Mouse (Mus musculus) limb, embryonic 15.5 days (tissue): Measurements from ENCODE around the gene Xpo6. TPM values are rescaled to one million over a fixed set of nuclear protein-coding genes. Genes with fewer than 3 reads are reported as not detected.

Experiments used
- ATAC-seq: fragments of 200-750 bp; cut with Nextera tagmentation; 2 replicates; pipeline ENCODE4 v1.8.0; 2017; ENCODE audit warnings: low read depth, moderate TSS enrichment; ENCODE audit not compliant: insufficient number of reproducible peaks, low FRiP score, low TSS enrichment
- H3K27ac ChIP-seq: fragments of 300-500 bp; sonication (generic); 2 replicates; pipeline ENCODE4 v1.5.1; 2015; ENCODE audit warnings: moderate library complexity, mild to moderate bottlenecking, inconsistent platforms
- H3K27me3 ChIP-seq: fragments of 300-500 bp; sonication (generic); 2 replicates; pipeline ENCODE4 v1.6.1; 2015; ENCODE audit warnings: inconsistent platforms
- H3K36me3 ChIP-seq: fragments of 300-500 bp; sonication (generic); 2 replicates; pipeline ENCODE4 v1.6.1; 2015; ENCODE audit warnings: inconsistent platforms
- H3K4me1 ChIP-seq: fragments of 300-500 bp; sonication (generic); 2 replicates; pipeline ENCODE4 v1.6.1; 2015; ENCODE audit warnings: inconsistent platforms
- H3K4me2 ChIP-seq: fragments of 300-500 bp; sonication (generic); 2 replicates; pipeline ENCODE4 v1.6.1; 2015; ENCODE audit warnings: mild to moderate bottlenecking, inconsistent platforms
- H3K4me3 ChIP-seq: fragments of 300-500 bp; sonication (generic); 2 replicates; pipeline ENCODE4 v1.5.1; 2015; ENCODE audit warnings: mild to moderate bottlenecking, inconsistent platforms
- H3K9ac ChIP-seq: fragments of 300-500 bp; sonication (generic); 2 replicates; pipeline ENCODE4 v1.6.1; 2015; ENCODE audit warnings: inconsistent platforms
- H3K9me3 ChIP-seq: fragments of 300-500 bp; sonication (generic); 2 replicates; pipeline ENCODE4 v1.6.1; 2016; ENCODE audit warnings: inconsistent platforms
- WGBS: fragments of 180-500 bp; shearing (Covaris S2); methylation state at CpG from one replicate; pipeline ENCODE4 v1.1.7; 2015; 5-methylcytosine and 5-hydroxymethylcytosine counted together
- polyA plus RNA-seq: library from polyadenylated mRNA; unstranded; fragments of >200 nt; fragmentation: Nextera tagmentation; extraction: Ambion mirVana; gene quantifications from 2 replicates; pipeline ENCODE4 v1.2.1, GENCODE M21; 2015

Xpo6 gene
- polyA plus RNA-seq, 1 experiment from 2014 or later: 43.7 TPM

GRCm38 (mm10) chr7:126191471-126191870 is 8.8 kb downstream of the Xpo6 start:
- H3K27me3 ChIP-seq: no peaks in the 10 kb centered on the region
- peak overlapping the region; percentile 38; the same call in 1 of the 2 replicates for H3K27ac ChIP-seq
- H3K36me3 ChIP-seq: peaks cover 8% of the 10 kb centered on the region; the same call in 1 of the 2 replicates
- no peak for ATAC-seq
- no peaks in the 10 kb centered on the region for H3K4me1 ChIP-seq
- no peak overlapping the region for H3K4me3 ChIP-seq
- 91% methylated on average over 1 of the region's 1 CpGs for WGBS
- H3K4me2 ChIP-seq: no peak overlapping the region
- no peaks in the 10 kb centered on the region for H3K9me3 ChIP-seq
- no peak overlapping the region for H3K9ac ChIP-seq

GRCm38 (mm10) chr7:126189517-126189916 is 10.8 kb downstream of the Xpo6 start:
- no peak overlapping the region for H3K4me2 ChIP-seq
- H3K27ac ChIP-seq: no peak overlapping the region
- no peak overlapping the region for H3K4me3 ChIP-seq
- ATAC-seq: no peak
- WGBS: 90% methylated on average over 1 of the region's 1 CpGs
- H3K9me3 ChIP-seq: no peaks in the 10 kb centered on the region
- peaks cover 8% of the 10 kb centered on the region; the same call in 1 of the 2 replicates for H3K36me3 ChIP-seq
- H3K4me1 ChIP-seq: peaks cover 5% of the 10 kb centered on the region; the same call in 1 of the 2 replicates
- no peak overlapping the region for H3K9ac ChIP-seq
- H3K27me3 ChIP-seq: no peaks in the 10 kb centered on the region

DNA sequence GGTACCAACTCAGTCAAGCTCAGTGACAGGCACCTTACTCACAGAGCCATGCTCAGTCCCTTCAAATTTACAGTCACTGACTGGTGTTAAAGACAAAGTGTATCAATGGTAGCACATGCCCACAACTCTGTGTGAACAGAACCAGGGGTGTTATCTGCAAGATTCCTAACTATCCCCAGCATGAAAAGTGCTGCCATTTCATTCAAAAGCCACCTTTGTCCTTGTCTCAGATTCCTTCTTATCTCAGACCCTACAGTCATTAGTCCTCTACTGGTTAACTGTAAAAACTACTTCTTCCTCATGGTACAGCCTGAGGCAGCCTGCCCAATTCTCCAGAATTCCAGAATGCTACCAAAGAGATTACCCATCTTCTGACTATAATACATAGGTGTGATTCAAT is 14.3 kb downstream of the Xpo6 start:
- Histone ChIP-seq H3K4me1 (peaks cover 7% of the 10 kb centered on the region), H3K27me3 (no peaks in the 10 kb centered on the region), H3K36me3 (peaks cover 5% of the 10 kb centered on the region; the same call in 1 of the 2 replicates), H3K27ac (no peak overlapping the region), H3K9me3 (no peaks in the 10 kb centered on the region), H3K9ac (no peak overlapping the region), H3K4me3 (no peak overlapping the region), H3K4me2 (no peak overlapping the region)
- ATAC-seq: no peak

GRCm38 (mm10) chr7:126183583-126183982 is 16.7 kb downstream of the Xpo6 start:
- Histone ChIP-seq H3K9me3 (no peaks in the 10 kb centered on the region), H3K4me2 (no peak overlapping the region), H3K27ac (no peak overlapping the region), H3K9ac (no peak overlapping the region), H3K36me3 (no peaks in the 10 kb centered on the region), H3K4me3 (no peak overlapping the region), H3K4me1 (peaks cover 9% of the 10 kb centered on the region), H3K27me3 (no peaks in the 10 kb centered on the region)
- ATAC-seq: no peak
- 68% methylated on average over 1 of the region's 1 CpGs for WGBS

- Histone ChIP-seq H3K9ac (no peak overlapping the region), H3K9me3 (no peaks in the 10 kb centered on the region), H3K4me2 (no peak overlapping the region), H3K36me3 (no peaks in the 10 kb centered on the region), H3K27me3 (no peaks in the 10 kb centered on the region), H3K4me1 (peaks cover 9% of the 10 kb centered on the region), H3K27ac (no peak overlapping the region), H3K4me3 (no peak overlapping the region)
- ATAC-seq: no peak
Observed at GRCm38 (mm10) chr7:126181487-126181886, 18.8 kb downstream of the Xpo6 start.

DNA sequence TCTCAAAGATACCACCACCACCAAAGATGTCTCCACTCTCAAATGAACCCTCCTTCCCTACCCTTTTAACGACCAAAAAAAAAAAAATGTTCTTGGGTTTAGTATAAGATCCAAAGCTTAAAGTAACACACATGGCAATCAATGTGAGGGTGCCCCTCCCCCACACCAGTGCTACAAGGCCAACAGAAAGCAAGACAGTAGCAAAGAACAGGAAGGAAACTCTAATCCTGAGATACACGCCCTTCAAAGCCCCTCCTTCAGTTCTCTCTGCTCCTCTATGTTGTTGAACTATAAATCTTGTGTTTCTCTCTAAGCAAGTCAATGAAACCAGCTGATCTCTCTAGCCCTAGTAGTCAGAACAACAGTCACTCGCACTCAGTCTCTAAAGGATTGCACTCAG is 19.3 kb downstream of the Xpo6 start:
- 50% methylated on average over 3 of the region's 3 CpGs for WGBS
- no peak overlapping the region for H3K27ac ChIP-seq
- no peaks in the 10 kb centered on the region for H3K9me3 ChIP-seq
- H3K4me3 ChIP-seq: no peak overlapping the region
- no peak overlapping the region for H3K4me2 ChIP-seq
- no peak for ATAC-seq
- no peaks in the 10 kb centered on the region for H3K36me3 ChIP-seq
- H3K27me3 ChIP-seq: no peaks in the 10 kb centered on the region
- H3K9ac ChIP-seq: no peak overlapping the region
- peaks cover 9% of the 10 kb centered on the region for H3K4me1 ChIP-seq

- H3K27ac ChIP-seq: no peak overlapping the region
- H3K4me2 ChIP-seq: no peak overlapping the region
- no peak overlapping the region for H3K9ac ChIP-seq
- peaks cover 4% of the 10 kb centered on the region; the same call in 1 of the 2 replicates for H3K4me1 ChIP-seq
- ATAC-seq: no peak
- H3K9me3 ChIP-seq: no peaks in the 10 kb centered on the region
- H3K4me3 ChIP-seq: no peak overlapping the region
- H3K36me3 ChIP-seq: peaks cover 1% of the 10 kb centered on the region; the same call in 1 of the 2 replicates
- H3K27me3 ChIP-seq: no peaks in the 10 kb centered on the region
Observed at GRCm38 (mm10) chr7:126178804-126179203, 21.5 kb downstream of the Xpo6 start.

- Histone ChIP-seq H3K4me3 (no peak overlapping the region), H3K9ac (no peak overlapping the region), H3K27ac (no peak overlapping the region), H3K9me3 (no peaks in the 10 kb centered on the region), H3K4me1 (peaks cover 2% of the 10 kb centered on the region; the same call in 1 of the 2 replicates), H3K27me3 (no peaks in the 10 kb centered on the region), H3K4me2 (no peak overlapping the region), H3K36me3 (peaks cover 20% of the 10 kb centered on the region)
- WGBS: 91% methylated on average over 12 of the region's 12 CpGs
- no peak for ATAC-seq
Observed at GRCm38 (mm10) chr7:126175999-126176398, 24.3 kb downstream of the Xpo6 start.

GRCm38 (mm10) chr7:126175456-126175855 is 24.8 kb downstream of the Xpo6 start:
- H3K27ac ChIP-seq: no peak overlapping the region
- no peaks in the 10 kb centered on the region for H3K9me3 ChIP-seq
- ATAC-seq: no peak
- no peak overlapping the region for H3K9ac ChIP-seq
- peaks cover 20% of the 10 kb centered on the region for H3K36me3 ChIP-seq
- H3K4me3 ChIP-seq: no peak overlapping the region
- H3K4me1 ChIP-seq: no peaks in the 10 kb centered on the region
- no peaks in the 10 kb centered on the region for H3K27me3 ChIP-seq
- no peak overlapping the region for H3K4me2 ChIP-seq
- 84% methylated on average over 7 of the region's 7 CpGs for WGBS

DNA sequence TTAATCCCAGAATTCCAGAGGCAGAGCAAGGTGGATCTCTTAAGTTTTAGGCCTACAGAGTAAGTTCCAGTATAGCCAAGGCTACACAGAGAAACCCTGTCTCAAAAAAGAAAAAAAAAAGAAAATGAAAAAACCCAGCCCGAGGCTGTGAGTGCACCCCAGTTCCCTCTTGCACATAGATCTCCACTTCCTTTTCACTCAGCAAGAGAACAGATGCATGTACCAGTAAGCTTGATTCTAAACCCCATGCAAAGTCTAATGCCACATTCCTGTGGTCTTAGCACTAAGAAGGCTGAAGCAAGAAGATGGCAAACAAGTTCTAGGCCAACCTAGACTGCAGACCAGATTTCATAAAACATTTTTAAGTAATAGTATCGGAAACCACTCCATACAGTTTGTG is 25.4 kb downstream of the Xpo6 start:
- H3K9me3 ChIP-seq: no peaks in the 10 kb centered on the region
- no peak for ATAC-seq
- no peak overlapping the region for H3K27ac ChIP-seq
- H3K4me1 ChIP-seq: no peaks in the 10 kb centered on the region
- no peaks in the 10 kb centered on the region for H3K27me3 ChIP-seq
- H3K4me3 ChIP-seq: no peak overlapping the region
- H3K9ac ChIP-seq: no peak overlapping the region
- peaks cover 20% of the 10 kb centered on the region for H3K36me3 ChIP-seq
- no peak overlapping the region for H3K4me2 ChIP-seq
- 82% methylated on average over 2 of the region's 2 CpGs for WGBS

DNA sequence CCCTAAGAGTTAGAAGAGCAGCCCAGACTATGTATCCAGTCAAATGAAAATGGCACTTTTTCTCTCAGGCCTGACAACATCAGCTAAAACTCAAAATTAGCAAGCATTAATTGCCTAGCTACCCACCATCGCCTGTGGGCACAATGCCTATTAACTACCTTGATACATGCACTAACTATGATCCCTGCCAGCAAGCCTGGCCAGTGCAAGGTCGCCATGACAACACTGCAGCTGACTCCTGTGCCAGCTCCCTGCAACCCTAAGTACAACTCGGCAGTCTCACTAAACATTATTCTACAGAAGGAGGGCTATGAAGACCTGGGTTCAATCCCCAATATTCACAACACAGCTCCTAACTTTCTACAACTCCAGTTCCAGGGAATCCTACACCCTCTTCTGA is 28.3 kb downstream of the Xpo6 start:
- Histone ChIP-seq H3K36me3 (peaks cover 34% of the 10 kb centered on the region), H3K27me3 (no peaks in the 10 kb centered on the region), H3K27ac (no peak overlapping the region), H3K4me1 (no peaks in the 10 kb centered on the region), H3K9me3 (no peaks in the 10 kb centered on the region), H3K9ac (no peak overlapping the region), H3K4me3 (no peak overlapping the region), H3K4me2 (no peak overlapping the region)
- WGBS: 82% methylated on average over 3 of the region's 3 CpGs
- no peak for ATAC-seq

DNA sequence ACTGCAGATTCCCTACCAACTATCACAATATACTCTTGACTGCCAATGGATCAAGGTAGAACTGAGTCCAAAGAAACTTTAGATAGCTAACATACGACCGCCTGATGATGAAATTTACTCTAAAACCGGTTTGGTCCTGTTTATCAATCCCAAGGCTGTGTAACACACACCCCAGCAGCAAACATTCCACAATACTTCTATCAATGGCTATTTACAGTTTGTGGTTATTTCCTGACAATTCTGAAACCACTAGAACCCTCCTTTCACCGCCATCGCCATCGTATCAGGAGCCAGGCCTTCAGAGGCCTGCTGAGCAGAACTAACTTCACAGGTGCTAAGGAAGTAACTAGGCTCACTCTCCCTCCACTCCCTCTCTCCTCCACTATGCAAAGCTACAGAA is 31.7 kb downstream of the Xpo6 start:
- H3K9me3 ChIP-seq: no peaks in the 10 kb centered on the region
- no peak overlapping the region for H3K4me2 ChIP-seq
- no peaks in the 10 kb centered on the region for H3K27me3 ChIP-seq
- 87% methylated on average over 6 of the region's 6 CpGs for WGBS
- H3K36me3 ChIP-seq: peaks cover 53% of the 10 kb centered on the region
- H3K9ac ChIP-seq: no peak overlapping the region
- H3K4me3 ChIP-seq: no peak overlapping the region
- H3K4me1 ChIP-seq: no peaks in the 10 kb centered on the region
- no peak for ATAC-seq
- no peak overlapping the region for H3K27ac ChIP-seq

- H3K27ac ChIP-seq: no peak overlapping the region; the same call in 1 of the 2 replicates
- ATAC-seq: no peak
- H3K4me1 ChIP-seq: no peaks in the 10 kb centered on the region
- no peaks in the 10 kb centered on the region for H3K9me3 ChIP-seq
- no peak overlapping the region for H3K4me3 ChIP-seq
- H3K36me3 ChIP-seq: peaks cover 46% of the 10 kb centered on the region
- no peaks in the 10 kb centered on the region for H3K27me3 ChIP-seq
- WGBS: 31% methylated on average over 3 of the region's 3 CpGs
- H3K4me2 ChIP-seq: no peak overlapping the region
- H3K9ac ChIP-seq: no peak overlapping the region
Observed at GRCm38 (mm10) chr7:126167426-126167825, 32.9 kb downstream of the Xpo6 start.
